Mouse (Mus musculus) T-helper 17 cell (primary cell): ENCODE results near the gene Mex3a.
"Not testable (repeated sequence)": the region's sequence is repeated elsewhere in the genome, so short reads cannot be mapped to it uniquely, and the experiment has no call there.

Experiments
- in situ Hi-C, 2 experiments: fragments of 300-600 bp; cut with MboI, MseI; formaldehyde crosslinking; loops; 1 replicate in 1 of 2; 2 replicates in 1 of 2; pipeline ENCODE4 v1.15.1; 2025; ENCODE audit warnings: high pct_unique_total_duplicates in 2 of 2

The Mex3a gene

GRCm38 (mm10) chr3:88566536-88567061, 34.4 kb downstream of the Mex3a start:
- in situ Hi-C loops = no loop called here

GRCm38 (mm10) chr3:88567892-88568291, 35.7 kb downstream of the Mex3a start:
- in situ Hi-C loops = no loop called here

- in situ Hi-C loops = no loop called here
Observed at GRCm38 (mm10) chr3:88568615-88569014, 36.4 kb downstream of the Mex3a start.

GRCm38 (mm10) chr3:88569093-88569492, 36.9 kb downstream of the Mex3a start:
- in situ Hi-C loops = no loop called here

DNA sequence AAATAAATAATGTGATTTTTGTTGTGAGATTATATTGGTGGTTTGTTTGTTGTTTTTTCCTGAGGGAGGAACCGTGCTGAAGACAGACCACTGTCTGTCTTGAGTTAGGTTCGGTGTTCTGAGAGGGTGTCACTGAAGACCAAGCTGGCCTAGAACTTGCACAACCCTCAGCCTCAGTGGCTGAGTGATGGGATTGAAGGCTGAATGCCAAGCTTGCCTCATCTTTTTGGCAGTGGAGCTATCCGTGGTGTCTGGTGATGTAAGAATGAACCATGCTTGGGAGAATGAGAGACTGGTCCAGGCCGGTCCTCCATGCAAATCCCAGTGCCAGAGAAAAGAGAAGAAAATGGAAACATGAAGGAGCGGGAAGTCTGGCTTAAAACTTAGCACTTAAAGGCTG, 37.5 kb downstream of the Mex3a start:
- in situ Hi-C loops = no loop called here

DNA sequence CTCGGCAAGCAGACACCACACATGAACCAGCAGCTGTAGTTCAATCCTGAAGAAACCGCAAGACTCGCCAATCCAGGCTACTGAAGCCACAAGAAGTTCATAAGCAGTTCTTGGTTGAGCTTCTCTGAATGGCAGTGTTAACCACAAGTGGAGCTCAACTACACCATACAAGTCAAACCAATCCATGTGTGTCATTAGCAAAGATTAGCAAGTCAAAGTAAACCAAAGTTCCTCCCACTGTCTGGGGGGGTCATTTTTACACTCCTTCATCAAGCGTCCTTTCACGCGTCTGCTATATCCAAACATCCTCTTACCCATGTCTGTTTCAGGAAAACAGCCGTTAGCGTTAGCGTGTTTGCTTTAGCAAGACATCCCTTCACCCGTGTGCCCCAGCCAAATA, 38.1 kb downstream of the Mex3a start:
- in situ Hi-C loops = no loop called here

GRCm38 (mm10) chr3:88571856-88572255, 39.7 kb downstream of the Mex3a start:
- in situ Hi-C loops = no loop called here

DNA sequence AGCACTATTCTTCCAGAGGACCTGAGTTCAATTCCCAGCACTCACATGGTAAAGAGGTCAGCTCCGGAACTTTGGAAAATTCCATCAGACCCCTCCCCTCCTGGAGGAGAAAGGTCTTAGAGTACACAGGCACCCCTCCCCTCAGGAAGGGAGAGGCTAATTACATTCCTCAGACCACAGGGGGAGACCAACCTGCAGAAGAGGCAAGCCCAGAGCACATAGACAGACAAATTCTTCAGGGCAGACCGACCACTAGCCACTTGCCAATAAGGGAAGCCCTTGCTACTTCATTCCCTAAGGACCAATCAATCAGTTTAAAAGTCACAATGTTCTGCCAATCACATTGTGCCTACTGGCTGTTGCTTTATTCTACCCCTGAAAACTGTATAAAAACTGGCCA, 40.6 kb downstream of the Mex3a start:
- in situ Hi-C loops = no loop called here

DNA sequence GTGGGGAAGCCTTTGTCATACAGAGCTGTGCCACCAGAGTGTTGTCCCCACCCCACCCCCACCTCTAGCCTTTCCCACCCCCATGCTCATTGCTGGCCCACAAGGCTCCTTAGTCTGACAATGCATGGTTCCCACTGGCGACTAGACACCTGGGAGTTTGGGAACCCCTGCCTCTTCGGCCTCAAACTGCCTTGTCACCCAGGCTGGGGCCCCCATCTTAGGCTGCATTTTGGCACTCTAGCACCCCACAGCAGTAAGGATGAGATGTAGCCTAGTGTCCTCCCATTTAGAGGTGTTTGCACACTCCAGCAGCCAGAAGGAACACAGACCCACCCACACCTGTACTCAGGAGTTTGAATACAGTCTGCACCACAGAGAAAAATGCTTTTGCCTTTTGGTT, 41.6 kb downstream of the Mex3a start:
- in situ Hi-C loops = no loop called here

DNA sequence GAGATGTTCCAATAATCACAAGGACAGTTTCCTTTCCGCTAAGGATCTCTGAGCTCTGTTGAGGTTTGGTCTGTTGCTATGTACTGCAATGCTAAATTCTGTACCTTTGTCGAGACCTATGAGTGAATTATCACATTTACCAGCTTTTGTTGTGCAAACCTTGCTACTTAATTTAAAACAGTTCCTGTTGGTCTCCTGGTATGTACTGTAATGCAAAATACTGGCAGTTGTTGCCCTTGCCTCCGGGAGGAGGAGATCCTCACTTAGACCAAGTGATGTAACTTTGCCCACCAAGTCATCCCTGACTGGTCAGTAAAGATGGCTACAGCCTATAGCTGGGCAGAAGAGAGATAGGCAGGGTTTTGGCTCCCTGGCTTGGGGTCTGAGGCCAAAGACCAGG, 43.3 kb downstream of the Mex3a start, which contains the start of gene Ssr2:
Gene Ssr2 (plus strand): TSS at position 337 of the 400 bp plus-strand sequence.
- in situ Hi-C loops = no loop called here

DNA sequence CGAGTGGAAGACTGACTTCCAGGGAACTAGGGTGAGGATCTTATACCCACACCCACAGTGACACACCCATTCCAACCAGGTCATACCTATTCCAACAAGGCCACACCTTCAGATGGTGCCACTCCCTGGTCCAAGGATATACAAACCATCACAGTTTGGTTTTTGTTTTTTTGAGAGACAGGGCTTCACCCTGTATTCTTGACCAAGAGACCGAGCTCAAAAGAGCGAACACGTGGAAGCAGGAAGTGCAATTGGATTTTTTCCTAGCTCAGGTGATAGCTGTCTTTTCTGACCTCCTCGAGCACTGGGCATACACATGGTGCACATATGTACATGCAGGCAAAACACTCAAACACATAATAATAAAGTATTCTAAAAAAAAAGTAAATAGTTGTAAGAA, 45.7 kb downstream of the Mex3a start:
- in situ Hi-C loops = not testable (repeated sequence)

- in situ Hi-C loops = no loop called here
Observed at GRCm38 (mm10) chr3:88578498-88579424, 46.6 kb downstream of the Mex3a start.

- in situ Hi-C loops = no loop called here
Observed at GRCm38 (mm10) chr3:88579454-88580117, 47.4 kb downstream of the Mex3a start.

DNA sequence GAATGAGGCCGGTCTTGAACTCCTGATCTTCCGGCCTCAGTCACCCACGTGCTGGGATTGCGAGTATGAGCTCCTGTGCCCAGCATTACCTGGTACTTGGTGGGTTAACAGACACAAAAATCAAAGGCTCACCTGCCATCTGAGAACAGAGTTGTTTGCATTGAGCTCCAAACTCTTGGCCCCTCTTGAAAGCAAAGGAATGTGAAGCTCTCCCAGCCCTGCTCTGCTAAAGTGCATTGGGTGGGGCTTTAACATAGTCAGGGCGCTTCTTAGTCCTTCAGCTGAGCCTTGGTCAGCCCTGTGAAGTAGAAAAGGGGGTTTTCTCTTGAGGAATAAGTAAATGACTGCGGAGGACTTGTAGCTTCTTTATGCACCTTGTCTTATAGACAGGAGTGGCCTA, 53.6 kb downstream of the Mex3a start:
- in situ Hi-C loops = no loop called here

DNA sequence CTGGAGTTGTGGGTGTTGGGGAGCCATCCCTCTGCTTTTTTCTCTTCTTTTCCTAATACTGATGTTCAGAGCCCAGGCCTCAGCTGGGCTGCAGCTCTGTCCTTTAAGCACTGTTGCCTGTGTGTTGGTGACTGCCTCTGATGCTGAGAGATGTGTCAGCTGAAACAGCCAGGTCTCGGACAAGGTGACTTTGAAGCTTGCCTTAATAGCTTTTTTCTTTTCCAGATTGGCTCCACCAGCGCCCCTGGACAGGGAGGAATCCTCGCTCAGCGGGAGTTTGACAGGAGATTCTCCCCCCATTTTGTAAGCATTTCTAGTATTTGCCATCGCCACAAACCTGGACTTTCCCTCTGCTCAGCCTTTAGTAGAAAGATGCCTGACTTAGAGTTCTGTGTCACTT, 54.4 kb downstream of the Mex3a start:
- in situ Hi-C loops = no loop called here

- in situ Hi-C loops = loop anchor here in 1 of 2 experiments (10.0 kb wide), 1 partner anchor 155 kb away; no protein-coding TSS in a partner anchor
Observed at GRCm38 (mm10) chr3:88590246-88590645, 58.1 kb downstream of the Mex3a start.
